Mouse (Mus musculus): ENCODE results near the gene Fam3b. TPM values are rescaled to one million over a fixed set of nuclear protein-coding genes. Genes with fewer than 3 reads are reported as not detected.
A peak's percentile ranks its signal among the peaks of the same experiment; 100 is the strongest.

Gene Fam3b
- not detected in 2 replicates for polyA plus RNA-seq (2014; fragmentation: Nextera tagmentation; extraction: Ambion mirVana)

DNA sequence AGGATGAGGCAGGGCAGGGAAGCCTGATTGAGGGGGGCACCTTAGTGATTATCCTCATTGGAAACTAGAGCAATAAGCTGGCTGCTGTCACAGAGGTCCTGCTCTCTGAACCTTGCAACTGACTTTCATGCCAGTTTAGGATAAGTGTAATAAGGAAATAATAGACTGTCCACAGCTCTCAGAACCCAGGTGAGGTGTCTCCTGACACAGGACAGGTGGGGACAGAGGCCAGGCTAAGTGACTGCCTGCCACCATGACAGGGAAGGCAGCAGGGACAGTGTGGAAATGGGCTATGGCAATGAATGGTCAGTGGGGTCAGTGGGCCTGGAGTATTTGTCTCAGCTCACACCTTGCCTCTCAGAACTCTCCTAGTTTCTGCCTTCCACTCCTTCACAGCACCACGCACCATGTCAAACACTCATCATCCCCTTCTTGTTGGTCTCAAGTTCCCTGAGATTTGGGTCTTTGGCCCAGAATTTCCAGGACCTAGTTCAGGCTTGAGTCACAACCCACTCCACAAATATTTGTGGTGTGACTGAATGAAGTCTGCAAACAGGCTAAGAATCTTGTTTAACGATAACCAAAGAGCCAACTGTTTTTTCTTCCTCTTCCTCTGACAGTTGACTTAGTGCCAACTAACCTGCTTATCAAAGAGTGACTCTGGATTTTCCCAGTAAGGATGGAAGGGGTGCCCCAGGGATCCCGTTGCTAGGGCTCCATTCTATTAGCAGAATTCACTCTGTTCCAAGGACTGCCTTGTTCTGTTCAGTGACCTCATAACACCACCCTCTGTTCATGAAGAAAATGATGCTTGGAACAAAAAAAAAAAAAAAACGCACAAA, at the start of gene Fam3b:
Gene Fam3b (minus strand): TSS at position 718 of the 842 bp plus-strand sequence.
- ATAC-seq (ENCODE audit: low FRiP score, low TSS enrichment) = no peak
- Histone ChIP-seq H3K9ac (ENCODE audit: low read depth, low read length) (no peak within 1 kb of the TSS), H3K27me3 (ENCODE audit: control insufficient read depth, insufficient read depth, low read length) (no peaks in the 10 kb centered on the region), H3K4me3 (ENCODE audit: low read length) (no peak within 1 kb of the TSS), H3K9me3 (ENCODE audit: control insufficient read depth, low read length) (no peaks in the 10 kb centered on the region), H3K4me1 (ENCODE audit: control insufficient read depth, insufficient read depth, low read length) (no peaks in the 10 kb centered on the region), H3K36me3 (ENCODE audit: control insufficient read depth, insufficient read depth, low read length) (no peaks in the 10 kb centered on the region), H3K27ac (ENCODE audit: low read depth, low read length) (no peak within 1 kb of the TSS), H3K4me2 (replicated peaks; ENCODE audit: low read depth, low read length) (no peak within 1 kb of the TSS)
- 89% methylated on average over 4 of the region's 4 CpGs for WGBS

DNA sequence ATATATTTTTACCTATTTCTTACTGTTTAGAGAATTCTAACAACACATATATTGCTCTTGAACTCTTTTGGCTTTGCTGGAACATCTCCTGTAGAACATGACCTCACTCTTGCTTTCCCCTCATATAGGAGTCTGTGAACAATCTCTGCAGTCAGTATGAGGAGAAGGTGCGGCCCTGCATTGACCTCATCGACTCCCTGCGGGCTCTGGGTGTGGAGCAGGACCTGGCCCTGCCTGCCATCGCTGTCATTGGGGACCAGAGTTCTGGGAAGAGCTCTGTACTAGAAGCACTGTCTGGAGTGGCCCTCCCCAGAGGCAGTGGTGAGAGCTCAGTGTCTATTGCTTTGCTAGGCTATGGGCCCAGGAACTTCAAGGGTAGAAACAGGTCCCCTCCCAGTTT, 29.7 kb upstream of the Fam3b start:
- Histone ChIP-seq H3K9me3 (ENCODE audit: control insufficient read depth, low read length) (no peaks in the 10 kb centered on the region), H3K27ac (ENCODE audit: low read depth, low read length) (no peak overlapping the region), H3K36me3 (ENCODE audit: control insufficient read depth, insufficient read depth, low read length) (no peaks in the 10 kb centered on the region), H3K27me3 (ENCODE audit: control insufficient read depth, insufficient read depth, low read length) (no peaks in the 10 kb centered on the region), H3K4me1 (ENCODE audit: control insufficient read depth, insufficient read depth, low read length) (no peaks in the 10 kb centered on the region), H3K4me2 (replicated peaks; ENCODE audit: low read depth, low read length) (no peak overlapping the region), H3K9ac (ENCODE audit: low read depth, low read length) (no peak overlapping the region), H3K4me3 (ENCODE audit: low read length) (no peak overlapping the region)
- ATAC-seq (ENCODE audit: low FRiP score, low TSS enrichment) = no peak
- 81% methylated on average over 4 of the region's 4 CpGs for WGBS

DNA sequence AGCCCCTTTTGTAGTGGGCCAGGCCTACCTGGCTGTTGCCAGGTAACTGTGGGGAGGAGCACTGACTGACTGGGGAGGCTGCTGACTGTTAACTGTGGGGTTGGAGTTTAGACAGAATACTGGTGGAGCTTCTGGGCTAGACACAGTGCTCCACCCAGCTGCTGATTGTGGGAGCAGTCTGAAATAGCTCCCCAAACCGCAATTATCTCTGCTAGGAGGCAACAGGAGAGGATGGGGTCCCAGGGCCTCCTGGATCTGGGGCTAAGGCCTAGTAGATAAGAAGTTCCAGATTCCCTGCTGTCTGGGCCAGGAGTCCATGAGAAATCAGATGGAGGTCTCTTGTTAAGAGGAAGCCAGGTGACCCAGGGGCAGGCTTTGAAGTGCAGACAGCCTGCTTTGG, 22.2 kb upstream of the Fam3b start:
- Histone ChIP-seq H3K9me3 (ENCODE audit: control insufficient read depth, low read length) (no peaks in the 10 kb centered on the region), H3K27me3 (ENCODE audit: control insufficient read depth, insufficient read depth, low read length) (no peaks in the 10 kb centered on the region), H3K4me1 (ENCODE audit: control insufficient read depth, insufficient read depth, low read length) (peaks cover 19% of the 10 kb centered on the region), H3K4me3 (ENCODE audit: low read length) (no peak overlapping the region), H3K9ac (ENCODE audit: low read depth, low read length) (no peak overlapping the region), H3K36me3 (ENCODE audit: control insufficient read depth, insufficient read depth, low read length) (no peaks in the 10 kb centered on the region), H3K27ac (ENCODE audit: low read depth, low read length) (no peak overlapping the region), H3K4me2 (replicated peaks; ENCODE audit: low read depth, low read length) (no peak overlapping the region)
- 57% methylated on average over 1 of the region's 1 CpGs for WGBS
- no peak for ATAC-seq (ENCODE audit: low FRiP score, low TSS enrichment)

DNA sequence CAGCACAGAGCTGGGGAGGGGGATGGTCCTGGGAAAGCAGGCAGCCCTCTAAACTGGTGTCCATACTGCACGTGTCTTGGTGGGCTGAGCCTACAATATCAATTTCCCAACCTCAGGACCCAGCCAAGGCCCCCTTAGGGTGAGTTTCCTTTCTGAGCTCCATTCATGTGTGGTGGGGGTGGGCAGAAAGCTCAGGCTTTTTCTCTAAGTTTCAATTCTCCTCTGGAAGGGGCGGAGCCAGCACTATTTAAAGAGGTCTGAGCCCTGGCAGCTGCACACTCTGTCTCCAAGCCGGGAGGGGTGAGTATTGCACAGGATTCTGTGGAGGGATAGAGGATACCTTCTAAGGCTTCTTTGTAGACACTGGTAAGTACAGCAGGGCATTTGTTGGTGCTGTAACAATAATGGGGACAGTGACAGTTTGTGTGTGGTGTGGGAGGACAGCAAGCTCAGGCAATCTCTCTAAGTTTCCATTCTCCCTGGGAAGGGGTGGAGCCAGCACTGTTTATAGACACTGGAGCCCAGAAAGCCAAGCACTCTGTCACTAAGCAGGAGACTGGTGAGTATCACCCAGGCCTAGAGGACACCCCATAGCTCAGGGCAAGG, 21.3 kb upstream of the Fam3b start:
- no peak overlapping the region for H3K4me3 ChIP-seq (ENCODE audit: low read length)

DNA sequence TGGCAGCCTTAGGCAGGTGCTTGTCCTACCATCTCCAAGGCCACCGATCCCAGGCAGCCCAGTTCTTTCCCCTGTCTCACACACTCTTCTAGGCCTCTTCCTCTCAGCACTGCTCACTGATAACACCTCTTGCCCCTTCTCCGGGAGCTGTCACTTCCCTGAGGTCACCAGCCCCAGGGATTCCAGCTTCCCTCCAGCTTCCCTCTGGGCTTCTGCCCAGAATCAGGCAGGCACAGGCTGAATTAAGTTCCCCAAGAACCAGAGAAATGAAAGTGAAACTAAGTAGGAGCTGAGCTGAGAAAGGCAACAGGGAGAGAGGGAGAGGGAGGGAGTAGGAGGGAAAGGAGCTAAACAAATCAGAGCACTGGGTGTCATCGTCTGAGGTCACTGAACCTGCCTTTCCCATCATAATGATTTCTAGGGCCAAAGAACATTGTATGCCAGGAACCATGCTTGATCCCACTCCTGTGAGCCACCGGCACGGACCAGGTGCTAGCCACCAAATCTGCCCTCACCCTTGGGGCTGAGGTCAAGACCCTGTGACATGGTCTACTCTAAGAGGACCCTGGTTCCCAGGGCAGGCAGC, 20.4 kb upstream of the Fam3b start:
- 27% methylated on average over 5 of the region's 5 CpGs for WGBS
- no peaks in the 10 kb centered on the region for H3K9me3 ChIP-seq (ENCODE audit: control insufficient read depth, low read length)
- peaks cover 19% of the 10 kb centered on the region for H3K4me1 ChIP-seq (ENCODE audit: control insufficient read depth, insufficient read depth, low read length)
- H3K36me3 ChIP-seq (ENCODE audit: control insufficient read depth, insufficient read depth, low read length) = no peaks in the 10 kb centered on the region
- H3K4me3 ChIP-seq (ENCODE audit: low read length) = no peak overlapping the region
- peak; percentile 26 for ATAC-seq (ENCODE audit: low FRiP score, low TSS enrichment)
- no peak overlapping the region for H3K9ac ChIP-seq (ENCODE audit: low read depth, low read length)
- 0 out of 2 replicates have a peak overlapping the region, but pooled peaks have one; percentile 11 for H3K4me2 ChIP-seq (replicated peaks; ENCODE audit: low read depth, low read length)
- peak overlapping the region; percentile 77; the same call in 1 of the 2 replicates for H3K27ac ChIP-seq (ENCODE audit: low read depth, low read length)
- no peaks in the 10 kb centered on the region for H3K27me3 ChIP-seq (ENCODE audit: control insufficient read depth, insufficient read depth, low read length)

More for the DNA sequence above, 21.3 kb upstream of the Fam3b start:
- Histone ChIP-seq H3K9me3 (ENCODE audit: control insufficient read depth, low read length) (no peaks in the 10 kb centered on the region), H3K4me2 (replicated peaks; ENCODE audit: low read depth, low read length) (peak overlapping the region; percentile 9; the same call in 1 of the 2 replicates), H3K4me1 (ENCODE audit: control insufficient read depth, insufficient read depth, low read length) (peaks cover 19% of the 10 kb centered on the region), H3K36me3 (ENCODE audit: control insufficient read depth, insufficient read depth, low read length) (no peaks in the 10 kb centered on the region), H3K27me3 (ENCODE audit: control insufficient read depth, insufficient read depth, low read length) (no peaks in the 10 kb centered on the region), H3K27ac (ENCODE audit: low read depth, low read length) (peak overlapping the region; percentile 77), H3K9ac (ENCODE audit: low read depth, low read length) (no peak overlapping the region)
- peak; percentile 87 for ATAC-seq (ENCODE audit: low FRiP score, low TSS enrichment)
- WGBS = 13% methylated on average over 3 of the region's 3 CpGs

DNA sequence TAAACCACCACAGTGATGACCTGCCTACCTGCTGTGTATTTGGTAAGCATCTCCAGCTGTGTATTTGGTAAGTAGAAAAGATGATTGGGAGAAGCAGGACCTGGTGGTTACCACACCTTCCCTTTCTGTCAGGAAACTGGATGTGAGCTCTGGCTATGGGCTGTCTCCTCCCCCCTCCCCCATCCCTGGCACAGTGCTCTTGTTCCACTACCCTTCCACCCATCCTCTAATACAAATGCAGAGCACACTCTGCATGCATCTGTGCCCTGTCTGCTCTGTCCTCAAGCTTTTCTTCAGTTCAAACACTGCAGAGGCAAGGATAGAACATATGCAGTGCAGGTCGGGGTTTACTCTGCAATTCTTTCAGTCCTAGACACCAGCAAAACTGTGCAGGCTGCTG, 19.8 kb upstream of the Fam3b start:
- Histone ChIP-seq H3K9ac (ENCODE audit: low read depth, low read length) (no peak overlapping the region), H3K4me1 (ENCODE audit: control insufficient read depth, insufficient read depth, low read length) (peaks cover 19% of the 10 kb centered on the region), H3K4me2 (replicated peaks; ENCODE audit: low read depth, low read length) (no peak overlapping the region), H3K27ac (ENCODE audit: low read depth, low read length) (no peak overlapping the region), H3K9me3 (ENCODE audit: control insufficient read depth, low read length) (no peaks in the 10 kb centered on the region), H3K36me3 (ENCODE audit: control insufficient read depth, insufficient read depth, low read length) (no peaks in the 10 kb centered on the region), H3K27me3 (ENCODE audit: control insufficient read depth, insufficient read depth, low read length) (no peaks in the 10 kb centered on the region), H3K4me3 (ENCODE audit: low read length) (no peak overlapping the region)
- ATAC-seq (ENCODE audit: low FRiP score, low TSS enrichment) = no peak; the same call in 1 of the 2 replicates
- 62% methylated on average over 1 of the region's 1 CpGs for WGBS

DNA sequence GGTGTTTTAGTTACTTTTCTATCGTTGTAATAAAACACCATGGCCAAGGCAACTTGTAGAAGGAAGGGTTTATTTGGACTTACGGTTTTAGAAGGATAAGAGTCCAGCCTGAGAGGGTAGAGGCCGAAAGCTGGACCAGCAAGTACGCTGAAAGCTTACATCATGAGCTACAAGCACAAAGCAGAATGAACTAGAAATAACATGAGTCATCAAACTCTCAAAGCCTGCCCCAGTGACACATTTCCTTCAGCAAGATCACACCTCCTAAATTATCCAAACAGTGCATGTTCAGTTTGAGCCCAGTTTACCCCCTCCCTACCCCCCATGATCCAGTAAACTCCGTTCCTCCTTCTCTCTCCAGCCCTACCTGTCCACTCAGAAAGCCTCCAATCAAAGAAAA, 19.1 kb upstream of the Fam3b start:
- no peaks in the 10 kb centered on the region for H3K27me3 ChIP-seq (ENCODE audit: control insufficient read depth, insufficient read depth, low read length)

DNA sequence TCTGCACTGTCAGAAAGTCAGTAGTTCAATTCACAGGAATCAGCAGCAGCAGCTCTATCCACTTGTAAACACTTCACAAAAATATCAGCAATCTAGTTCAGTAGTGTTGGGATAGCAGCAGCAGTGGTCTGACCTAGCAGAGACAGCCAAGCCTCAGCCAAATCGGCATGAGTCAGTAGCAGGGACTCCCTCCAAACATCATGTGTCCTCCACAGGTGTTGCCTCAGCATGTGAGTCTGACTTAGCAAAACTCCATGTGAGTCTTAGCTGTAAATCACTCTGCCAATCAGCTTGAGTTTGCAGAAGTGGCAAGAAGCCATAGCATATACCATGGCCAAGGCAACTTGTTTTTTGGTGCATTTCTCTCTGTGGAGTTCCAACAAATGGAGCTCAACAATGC, 18.5 kb upstream of the Fam3b start:
- ATAC-seq (ENCODE audit: low FRiP score, low TSS enrichment) = no peak
- WGBS = 86% methylated on average over 1 of the region's 1 CpGs

More for the DNA sequence above, 19.1 kb upstream of the Fam3b start:
- ATAC-seq (ENCODE audit: low FRiP score, low TSS enrichment) = no peak
- Histone ChIP-seq H3K36me3 (ENCODE audit: control insufficient read depth, insufficient read depth, low read length) (no peaks in the 10 kb centered on the region), H3K27ac (ENCODE audit: low read depth, low read length) (no peak overlapping the region), H3K9me3 (ENCODE audit: control insufficient read depth, low read length) (no peaks in the 10 kb centered on the region), H3K9ac (ENCODE audit: low read depth, low read length) (no peak overlapping the region), H3K4me3 (ENCODE audit: low read length) (no peak overlapping the region), H3K4me1 (ENCODE audit: control insufficient read depth, insufficient read depth, low read length) (peaks cover 19% of the 10 kb centered on the region), H3K4me2 (replicated peaks; ENCODE audit: low read depth, low read length) (no peak overlapping the region)
- WGBS = 93% methylated on average over 5 of the region's 5 CpGs

DNA sequence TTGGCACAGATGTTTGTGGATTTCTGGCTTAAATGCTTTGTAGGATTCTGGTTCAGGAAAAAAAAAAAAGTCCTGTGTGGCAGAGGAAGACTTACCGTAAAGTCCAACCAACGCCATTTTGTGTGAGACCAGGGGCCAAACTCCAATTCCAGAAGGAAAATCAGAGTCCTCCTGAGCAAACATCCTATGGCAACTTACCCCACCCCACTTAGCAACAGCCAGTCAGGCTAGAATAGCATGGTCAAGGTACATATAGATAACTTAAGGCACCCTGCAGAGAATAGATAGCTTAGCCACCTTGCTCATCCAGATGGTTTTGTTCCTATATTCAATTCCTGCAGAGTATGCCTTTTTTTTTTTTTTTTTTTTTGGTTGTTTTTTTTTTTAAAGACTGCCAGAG, 14.6 kb upstream of the Fam3b start:
- 93% methylated on average over 2 of the region's 2 CpGs for WGBS
- ATAC-seq (ENCODE audit: low FRiP score, low TSS enrichment) = no peak

More for the DNA sequence above, 18.5 kb upstream of the Fam3b start:
- no peak overlapping the region for H3K9ac ChIP-seq (ENCODE audit: low read depth, low read length)
- peaks cover 19% of the 10 kb centered on the region for H3K4me1 ChIP-seq (ENCODE audit: control insufficient read depth, insufficient read depth, low read length)
- no peak overlapping the region for H3K4me2 ChIP-seq (replicated peaks; ENCODE audit: low read depth, low read length)
- no peak overlapping the region for H3K27ac ChIP-seq (ENCODE audit: low read depth, low read length)
- no peak overlapping the region for H3K4me3 ChIP-seq (ENCODE audit: low read length)
- no peaks in the 10 kb centered on the region for H3K36me3 ChIP-seq (ENCODE audit: control insufficient read depth, insufficient read depth, low read length)
- no peaks in the 10 kb centered on the region for H3K9me3 ChIP-seq (ENCODE audit: control insufficient read depth, low read length)
- H3K27me3 ChIP-seq (ENCODE audit: control insufficient read depth, insufficient read depth, low read length) = no peaks in the 10 kb centered on the region

More for the DNA sequence above, 14.6 kb upstream of the Fam3b start:
- Histone ChIP-seq H3K36me3 (ENCODE audit: control insufficient read depth, insufficient read depth, low read length) (no peaks in the 10 kb centered on the region), H3K4me1 (ENCODE audit: control insufficient read depth, insufficient read depth, low read length) (no peaks in the 10 kb centered on the region), H3K4me3 (ENCODE audit: low read length) (no peak overlapping the region), H3K9ac (ENCODE audit: low read depth, low read length) (no peak overlapping the region), H3K27me3 (ENCODE audit: control insufficient read depth, insufficient read depth, low read length) (no peaks in the 10 kb centered on the region), H3K9me3 (ENCODE audit: control insufficient read depth, low read length) (no peaks in the 10 kb centered on the region), H3K4me2 (replicated peaks; ENCODE audit: low read depth, low read length) (no peak overlapping the region), H3K27ac (ENCODE audit: low read depth, low read length) (no peak overlapping the region)

All from kidney, embryonic 14.5 days (tissue).